Mouse (Mus musculus): ENCODE data around the gene Npr1. TPM values are rescaled to one million over a fixed set of nuclear protein-coding genes. Genes with fewer than 3 reads are reported as not detected.

The Npr1 gene
- polyA plus RNA-seq, 1 experiment from 2014 or later = 5.0 TPM

- Histone ChIP-seq H3K9me3 (no peaks in the 10 kb centered on the region), H3K4me1 (peaks cover 7% of the 10 kb centered on the region), H3K9ac (0 out of 2 replicates have a peak overlapping the region, but pooled peaks have one; percentile 2), H3K36me3 (no peaks in the 10 kb centered on the region), H3K4me2 (peak overlapping the region; percentile 30), H3K4me3 (peak overlapping the region; percentile 1; the same call in 1 of the 2 replicates), H3K27me3 (no peaks in the 10 kb centered on the region), H3K27ac (no peak overlapping the region)
- 31% methylated on average over 12 of the region's 12 CpGs for WGBS
- no peak for ATAC-seq (ENCODE audit: insufficient number of reproducible peaks, insufficient read depth, low FRiP score, low TSS enrichment, low read depth)
Observed at GRCm38 (mm10) chr3:90450874-90451273, 14.8 kb downstream of the Npr1 start.

DNA sequence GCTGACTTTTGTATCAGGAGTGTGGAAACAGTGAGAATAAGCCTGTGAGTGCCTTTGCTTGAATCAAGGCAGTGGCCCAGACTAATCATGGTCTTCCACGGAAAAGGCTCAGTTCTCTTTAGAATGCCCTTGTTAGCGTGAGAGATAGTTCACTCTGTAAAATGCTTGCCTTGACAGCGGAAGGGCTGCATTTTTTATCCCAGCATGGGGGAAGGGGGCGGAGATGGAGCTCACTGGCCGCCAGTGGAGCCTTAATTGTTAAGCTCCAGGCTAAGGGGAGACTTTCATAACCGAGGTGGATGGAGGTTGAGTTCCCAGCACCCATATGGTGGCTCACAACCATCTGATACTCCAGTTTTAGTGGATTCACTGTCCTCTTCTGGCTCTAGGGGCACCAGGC, 17.0 kb downstream of the Npr1 start:
- WGBS = 34% methylated on average over 6 of the region's 6 CpGs

GRCm38 (mm10) chr3:90447123-90447494, 18.6 kb downstream of the Npr1 start:
- peak overlapping the region; percentile 87 for H3K27ac ChIP-seq
- ATAC-seq (ENCODE audit: insufficient number of reproducible peaks, insufficient read depth, low FRiP score, low TSS enrichment, low read depth) = no peak
- H3K4me1 ChIP-seq = peaks cover 12% of the 10 kb centered on the region
- 63% methylated on average over 7 of the region's 7 CpGs for WGBS
- peak overlapping the region; percentile 38 for H3K4me3 ChIP-seq
- H3K36me3 ChIP-seq = no peaks in the 10 kb centered on the region
- no peaks in the 10 kb centered on the region for H3K27me3 ChIP-seq
- H3K9me3 ChIP-seq = no peaks in the 10 kb centered on the region
- H3K4me2 ChIP-seq = peak overlapping the region; percentile 56
- peak overlapping the region; percentile 62; the same call in 1 of the 2 replicates for H3K9ac ChIP-seq

More for the DNA sequence above, 17.0 kb downstream of the Npr1 start:
- H3K9ac ChIP-seq = no peak overlapping the region
- peaks cover 12% of the 10 kb centered on the region for H3K4me1 ChIP-seq
- H3K27ac ChIP-seq = no peak overlapping the region
- no peak for ATAC-seq (ENCODE audit: insufficient number of reproducible peaks, insufficient read depth, low FRiP score, low TSS enrichment, low read depth)
- H3K9me3 ChIP-seq = no peaks in the 10 kb centered on the region
- no peaks in the 10 kb centered on the region for H3K36me3 ChIP-seq
- no peak overlapping the region for H3K4me3 ChIP-seq
- no peaks in the 10 kb centered on the region for H3K27me3 ChIP-seq
- H3K4me2 ChIP-seq = no peak overlapping the region

GRCm38 (mm10) chr3:90446389-90447122, 19.1 kb downstream of the Npr1 start:
- peak overlapping the region; percentile 38 for H3K4me3 ChIP-seq
- H3K9me3 ChIP-seq = no peaks in the 10 kb centered on the region
- peaks cover 12% of the 10 kb centered on the region for H3K4me1 ChIP-seq
- WGBS = 1% methylated on average over 17 of the region's 17 CpGs
- H3K27me3 ChIP-seq = no peaks in the 10 kb centered on the region
- H3K36me3 ChIP-seq = no peaks in the 10 kb centered on the region
- ATAC-seq (ENCODE audit: insufficient number of reproducible peaks, insufficient read depth, low FRiP score, low TSS enrichment, low read depth) = peak; percentile 92
- peak overlapping the region; percentile 87 for H3K27ac ChIP-seq
- peak overlapping the region; percentile 62 for H3K9ac ChIP-seq
- H3K4me2 ChIP-seq = peak overlapping the region; percentile 56

- Histone ChIP-seq H3K27me3 (no peaks in the 10 kb centered on the region), H3K9me3 (no peaks in the 10 kb centered on the region), H3K4me1 (peaks cover 12% of the 10 kb centered on the region), H3K9ac (no peak overlapping the region), H3K4me2 (peak overlapping the region; percentile 56), H3K4me3 (0 out of 2 replicates have a peak overlapping the region, but pooled peaks have one; percentile 38), H3K27ac (peak overlapping the region; percentile 87), H3K36me3 (no peaks in the 10 kb centered on the region)
- ATAC-seq (ENCODE audit: insufficient number of reproducible peaks, insufficient read depth, low FRiP score, low TSS enrichment, low read depth) = no peak
- WGBS = 72% methylated on average over 11 of the region's 11 CpGs
Observed at GRCm38 (mm10) chr3:90445417-90446200, 20.1 kb downstream of the Npr1 start.

- Histone ChIP-seq H3K4me2 (no peak overlapping the region), H3K9me3 (no peaks in the 10 kb centered on the region), H3K27me3 (no peaks in the 10 kb centered on the region), H3K36me3 (no peaks in the 10 kb centered on the region), H3K4me3 (no peak overlapping the region), H3K4me1 (peaks cover 12% of the 10 kb centered on the region), H3K27ac (no peak overlapping the region), H3K9ac (no peak overlapping the region)
- no peak for ATAC-seq (ENCODE audit: insufficient number of reproducible peaks, insufficient read depth, low FRiP score, low TSS enrichment, low read depth)
- 81% methylated on average over 3 of the region's 3 CpGs for WGBS
Observed at GRCm38 (mm10) chr3:90443977-90444376, 21.7 kb downstream of the Npr1 start.

GRCm38 (mm10) chr3:90440756-90441155, 24.9 kb downstream of the Npr1 start:
- no peak overlapping the region for H3K4me3 ChIP-seq
- no peaks in the 10 kb centered on the region for H3K36me3 ChIP-seq
- H3K4me1 ChIP-seq = peaks cover 3% of the 10 kb centered on the region
- no peaks in the 10 kb centered on the region for H3K9me3 ChIP-seq
- H3K27me3 ChIP-seq = no peaks in the 10 kb centered on the region
- no peak for ATAC-seq (ENCODE audit: insufficient number of reproducible peaks, insufficient read depth, low FRiP score, low TSS enrichment, low read depth)
- H3K9ac ChIP-seq = no peak overlapping the region
- H3K27ac ChIP-seq = no peak overlapping the region
- H3K4me2 ChIP-seq = no peak overlapping the region
- 72% methylated on average over 2 of the region's 2 CpGs for WGBS

- no peak overlapping the region for H3K9ac ChIP-seq
- 73% methylated on average over 4 of the region's 4 CpGs for WGBS
- H3K27me3 ChIP-seq = no peaks in the 10 kb centered on the region
- H3K9me3 ChIP-seq = no peaks in the 10 kb centered on the region
- ATAC-seq (ENCODE audit: insufficient number of reproducible peaks, insufficient read depth, low FRiP score, low TSS enrichment, low read depth) = no peak
- H3K4me2 ChIP-seq = no peak overlapping the region
- peaks cover 8% of the 10 kb centered on the region for H3K4me1 ChIP-seq
- no peak overlapping the region for H3K4me3 ChIP-seq
- no peak overlapping the region for H3K27ac ChIP-seq
- H3K36me3 ChIP-seq = no peaks in the 10 kb centered on the region
Observed at GRCm38 (mm10) chr3:90437131-90437530, 28.5 kb downstream of the Npr1 start.

- Histone ChIP-seq H3K4me3 (peak overlapping the region; percentile 81), H3K9me3 (no peaks in the 10 kb centered on the region), H3K36me3 (no peaks in the 10 kb centered on the region), H3K9ac (peak overlapping the region; percentile 91), H3K4me2 (peak overlapping the region; percentile 95), H3K4me1 (peaks cover 21% of the 10 kb centered on the region), H3K27ac (peak overlapping the region; percentile 96), H3K27me3 (no peaks in the 10 kb centered on the region)
- WGBS = 51% methylated on average over 11 of the region's 11 CpGs
- no peak for ATAC-seq (ENCODE audit: insufficient number of reproducible peaks, insufficient read depth, low FRiP score, low TSS enrichment, low read depth)
Observed at GRCm38 (mm10) chr3:90434073-90434730, 31.5 kb downstream of the Npr1 start.

- Histone ChIP-seq H3K4me1 (peaks cover 21% of the 10 kb centered on the region), H3K4me2 (peak within 1 kb of the TSS; percentile 95), H3K27ac (peak within 1 kb of the TSS; percentile 96), H3K9ac (peak within 1 kb of the TSS; percentile 91), H3K4me3 (peak within 1 kb of the TSS; percentile 81), H3K9me3 (no peaks in the 10 kb centered on the region), H3K36me3 (no peaks in the 10 kb centered on the region), H3K27me3 (no peaks in the 10 kb centered on the region)
- ATAC-seq (ENCODE audit: insufficient number of reproducible peaks, insufficient read depth, low FRiP score, low TSS enrichment, low read depth) = peak; percentile 99
- WGBS = under 1% methylated on average over 52 of the region's 52 CpGs
Observed at GRCm38 (mm10) chr3:90433381-90434020, 32.2 kb downstream of the Npr1 start, which contains the start of gene Ints3. Gene Ints3 (minus strand): TSS chr3:90433622.

DNA sequence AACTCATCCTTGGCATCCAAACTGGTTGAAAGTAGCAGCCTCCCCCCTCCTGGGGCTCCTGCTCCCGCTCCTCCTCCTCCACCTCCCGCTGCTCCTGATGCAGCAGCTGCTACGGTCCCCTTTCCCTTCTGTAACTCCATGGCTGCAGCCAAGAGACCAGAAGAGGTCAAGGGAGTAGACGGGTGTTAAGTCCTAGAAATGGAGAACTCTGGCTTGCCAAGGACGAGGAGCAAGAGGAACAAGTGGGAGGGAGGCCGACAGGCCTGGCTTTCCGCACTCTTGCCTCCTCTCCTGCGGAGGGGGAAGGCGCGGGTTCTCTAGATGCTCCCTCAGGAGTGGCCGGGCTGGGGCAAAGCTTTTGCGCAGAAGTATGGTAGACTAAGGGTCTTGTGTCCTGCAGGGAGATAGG, 32.9 kb downstream of the Npr1 start:
- peak overlapping the region; percentile 96 for H3K27ac ChIP-seq
- no peaks in the 10 kb centered on the region for H3K9me3 ChIP-seq
- H3K4me1 ChIP-seq = peaks cover 21% of the 10 kb centered on the region
- ATAC-seq (ENCODE audit: insufficient number of reproducible peaks, insufficient read depth, low FRiP score, low TSS enrichment, low read depth) = 0 out of 2 replicates have a peak, but pooled peaks have one; percentile 16
- peak overlapping the region; percentile 95 for H3K4me2 ChIP-seq
- under 1% methylated on average over 12 of the region's 12 CpGs for WGBS
- no peaks in the 10 kb centered on the region for H3K27me3 ChIP-seq
- peak overlapping the region; percentile 91 for H3K9ac ChIP-seq
- H3K36me3 ChIP-seq = no peaks in the 10 kb centered on the region
- H3K4me3 ChIP-seq = peak overlapping the region; percentile 81

Data from embryonic facial prominence, embryonic 13.5 days (tissue).